Mouse (Mus musculus) embryonic facial prominence, embryonic 14.5 days (tissue): ENCODE data around the gene Fbxl13. TPM values are rescaled to one million over a fixed set of nuclear protein-coding genes. Genes with fewer than 3 reads are reported as not detected.

Source experiments
- ATAC-seq: fragments of 200-750 bp; cut with Nextera tagmentation; 2 replicates; pipeline ENCODE4 v1.8.0; 2017; ENCODE audit warnings: low read depth, moderate number of reproducible peaks, moderate TSS enrichment
- DNase-seq: peaks from one replicate; pipeline ENCODE4 v3.0.0-alpha.2; 2015; ENCODE audit warnings: low spot score
- H3K27ac ChIP-seq: fragments of 300-500 bp; sonication (generic); replicated peaks from 2 replicates; pipeline ENCODE4 v1.5.1; 2014; ENCODE audit warnings: low read depth, mild to moderate bottlenecking, low read length, moderate library complexity
- H3K27me3 ChIP-seq: fragments of 300-500 bp; sonication (generic); replicated peaks from 2 replicates; pipeline ENCODE4 v1.6.1; 2014; ENCODE audit warnings: low read length; ENCODE audit not compliant: control insufficient read depth, insufficient read depth
- H3K36me3 ChIP-seq: fragments of 300-500 bp; sonication (generic); 2 replicates; pipeline ENCODE4 v1.6.1; 2014; ENCODE audit warnings: low read length, mixed read lengths; ENCODE audit not compliant: control insufficient read depth, insufficient read depth
- H3K4me1 ChIP-seq: fragments of 300-500 bp; sonication (generic); 2 replicates; pipeline ENCODE4 v1.6.1; 2014; ENCODE audit warnings: antibody characterized with exemption, low read length; ENCODE audit not compliant: control insufficient read depth, insufficient read depth
- H3K4me2 ChIP-seq: fragments of 300-500 bp; sonication (generic); 2 replicates; pipeline ENCODE4 v1.6.1; 2014; ENCODE audit warnings: low read depth, mild to moderate bottlenecking, low read length, moderate library complexity, mixed read lengths
- H3K4me3 ChIP-seq: fragments of 300-500 bp; sonication (generic); 2 replicates; pipeline ENCODE4 v1.5.1; 2014; ENCODE audit warnings: low read depth, mild to moderate bottlenecking, low read length
- H3K9ac ChIP-seq: fragments of 300-500 bp; sonication (generic); 2 replicates; pipeline ENCODE4 v1.6.1; 2014; ENCODE audit warnings: low read depth, mild to moderate bottlenecking, low read length, moderate library complexity, mixed read lengths
- H3K9me3 ChIP-seq: fragments of 300-500 bp; sonication (generic); 2 replicates; pipeline ENCODE4 v1.6.1; 2016; ENCODE audit warnings: low read length; ENCODE audit not compliant: control insufficient read depth
- WGBS: fragments of 180-500 bp; shearing (Covaris S2); extraction: QIAGEN DNeasy Blood & Tissue Kit; methylation state at CpG from one replicate; pipeline ENCODE4 v1.1.7; 2014; 5-methylcytosine and 5-hydroxymethylcytosine counted together
- polyA plus RNA-seq: library from polyadenylated mRNA; unstranded; fragments of >200 nt; fragmentation: Nextera tagmentation; extraction: Ambion mirVana; gene quantifications from 2 replicates; pipeline ENCODE4 v1.2.1, GENCODE M21; 2014

The Fbxl13 gene
- polyA plus RNA-seq, 1 experiment from 2014 or later: 0.46 TPM

- Histone ChIP-seq H3K27me3 (no peaks in the 10 kb centered on the region), H3K36me3 (no peaks in the 10 kb centered on the region), H3K4me2 (no peak overlapping the region), H3K4me3 (no peak overlapping the region), H3K9ac (no peak overlapping the region), H3K4me1 (0 out of 2 replicates have a peak, but pooled peaks cover 5% of the 10 kb centered on the region), H3K9me3 (no peaks in the 10 kb centered on the region), H3K27ac (no peak overlapping the region)
- 48% methylated on average over 4 of the region's 4 CpGs for WGBS
- no peak for ATAC-seq
- no peak for DNase-seq
Observed at GRCm38 (mm10) chr5:21518207-21518606, 127.2 kb downstream of the Fbxl13 start.

- Histone ChIP-seq H3K9ac (no peak overlapping the region), H3K9me3 (no peaks in the 10 kb centered on the region), H3K27me3 (no peaks in the 10 kb centered on the region), H3K27ac (no peak overlapping the region), H3K36me3 (no peaks in the 10 kb centered on the region), H3K4me1 (0 out of 2 replicates have a peak, but pooled peaks cover 9% of the 10 kb centered on the region), H3K4me3 (no peak overlapping the region), H3K4me2 (no peak overlapping the region)
- no peak for ATAC-seq
- DNase-seq: no peak
- 97% methylated on average over 2 of the region's 2 CpGs for WGBS
Observed at GRCm38 (mm10) chr5:21517562-21517961, 127.9 kb downstream of the Fbxl13 start.

- Histone ChIP-seq H3K4me3 (no peak overlapping the region), H3K4me1 (0 out of 2 replicates have a peak, but pooled peaks cover 9% of the 10 kb centered on the region), H3K4me2 (no peak overlapping the region), H3K36me3 (no peaks in the 10 kb centered on the region), H3K27me3 (no peaks in the 10 kb centered on the region), H3K9ac (no peak overlapping the region), H3K27ac (peak overlapping the region; percentile 33), H3K9me3 (no peaks in the 10 kb centered on the region)
- 48% methylated on average over 10 of the region's 10 CpGs for WGBS
- ATAC-seq: peak; percentile 53; the same call in 1 of the 2 replicates
- peak; percentile 51 for DNase-seq
Observed at GRCm38 (mm10) chr5:21513363-21513762, 132.1 kb downstream of the Fbxl13 start.

- peaks cover 22% of the 10 kb centered on the region; the same call in 1 of the 2 replicates for H3K4me1 ChIP-seq
- H3K27me3 ChIP-seq: no peaks in the 10 kb centered on the region
- 81% methylated on average over 4 of the region's 4 CpGs for WGBS
- H3K36me3 ChIP-seq: no peaks in the 10 kb centered on the region
- no peak overlapping the region for H3K4me3 ChIP-seq
- no peak for DNase-seq
- no peak for ATAC-seq
- H3K4me2 ChIP-seq: no peak overlapping the region
- H3K9ac ChIP-seq: no peak overlapping the region
- no peaks in the 10 kb centered on the region for H3K9me3 ChIP-seq
- H3K27ac ChIP-seq: no peak overlapping the region
Observed at GRCm38 (mm10) chr5:21509801-21510200, 135.6 kb downstream of the Fbxl13 start.

- DNase-seq (peak; percentile 80), ATAC-seq (peak; percentile 70; the same call in 1 of the 2 replicates)
- H3K4me2 ChIP-seq: no peak overlapping the region
- WGBS: 25% methylated on average over 1 of the region's 1 CpGs
- H3K27me3 ChIP-seq: no peaks in the 10 kb centered on the region
- H3K4me3 ChIP-seq: no peak overlapping the region
- peak overlapping the region; percentile 9; the same call in 1 of the 2 replicates for H3K27ac ChIP-seq
- H3K4me1 ChIP-seq: peaks cover 13% of the 10 kb centered on the region; the same call in 1 of the 2 replicates
- H3K9me3 ChIP-seq: no peaks in the 10 kb centered on the region
- H3K9ac ChIP-seq: no peak overlapping the region
- H3K36me3 ChIP-seq: no peaks in the 10 kb centered on the region
Observed at GRCm38 (mm10) chr5:21506887-21507286, 138.5 kb downstream of the Fbxl13 start.

- 89% methylated on average over 8 of the region's 8 CpGs for WGBS
- Histone ChIP-seq H3K4me2 (no peak overlapping the region), H3K4me1 (peaks cover 21% of the 10 kb centered on the region), H3K36me3 (no peaks in the 10 kb centered on the region), H3K4me3 (no peak overlapping the region), H3K9ac (no peak overlapping the region), H3K27ac (no peak overlapping the region), H3K27me3 (no peaks in the 10 kb centered on the region), H3K9me3 (no peaks in the 10 kb centered on the region)
- DNase-seq (no peak), ATAC-seq (no peak)
Observed at GRCm38 (mm10) chr5:21505159-21505558, 140.3 kb downstream of the Fbxl13 start.

- DNase-seq (no peak), ATAC-seq (no peak)
- H3K4me3 ChIP-seq: no peak overlapping the region
- H3K9me3 ChIP-seq: no peaks in the 10 kb centered on the region
- H3K27ac ChIP-seq: 0 out of 2 replicates have a peak overlapping the region, but pooled peaks have one; percentile 15
- peaks cover 21% of the 10 kb centered on the region for H3K4me1 ChIP-seq
- H3K27me3 ChIP-seq: no peaks in the 10 kb centered on the region
- H3K36me3 ChIP-seq: no peaks in the 10 kb centered on the region
- 60% methylated on average over 13 of the region's 13 CpGs for WGBS
- no peak overlapping the region for H3K4me2 ChIP-seq
- no peak overlapping the region for H3K9ac ChIP-seq
Observed at GRCm38 (mm10) chr5:21502936-21503610, 142.4 kb downstream of the Fbxl13 start.

GRCm38 (mm10) chr5:21500941-21501340 is 144.5 kb downstream of the Fbxl13 start:
- H3K27ac ChIP-seq: no peak overlapping the region
- H3K27me3 ChIP-seq: no peaks in the 10 kb centered on the region
- WGBS: 77% methylated on average over 2 of the region's 2 CpGs
- no peaks in the 10 kb centered on the region for H3K36me3 ChIP-seq
- no peak for ATAC-seq
- H3K4me3 ChIP-seq: no peak overlapping the region
- H3K9ac ChIP-seq: no peak overlapping the region
- H3K9me3 ChIP-seq: no peaks in the 10 kb centered on the region
- H3K4me1 ChIP-seq: peaks cover 22% of the 10 kb centered on the region
- no peak overlapping the region for H3K4me2 ChIP-seq
- DNase-seq: no peak

GRCm38 (mm10) chr5:21500133-21500532 is 145.3 kb downstream of the Fbxl13 start:
- H3K27ac ChIP-seq: no peak overlapping the region
- no peak for ATAC-seq
- H3K9ac ChIP-seq: no peak overlapping the region
- DNase-seq: no peak
- H3K4me2 ChIP-seq: no peak overlapping the region
- no peaks in the 10 kb centered on the region for H3K36me3 ChIP-seq
- H3K4me1 ChIP-seq: peaks cover 30% of the 10 kb centered on the region
- no peak overlapping the region for H3K4me3 ChIP-seq
- H3K27me3 ChIP-seq: no peaks in the 10 kb centered on the region
- WGBS: 63% methylated on average over 10 of the region's 10 CpGs
- H3K9me3 ChIP-seq: no peaks in the 10 kb centered on the region
